Mouse (Mus musculus) G1E (cell line): ENCODE measurements around the gene Dpagt1.

Experiments
- CTCF ChIP-seq: IDR thresholded peaks from 2 replicates; pipeline ENCODE4 v1.5.1; 2012; ENCODE audit warnings: low read depth, low read length, inconsistent platforms, mixed read lengths
- GATA2 ChIP-seq: IDR thresholded peaks from 2 replicates; pipeline ENCODE4 v1.6.1; 2012; ENCODE audit warnings: low read depth, low read length, inconsistent platforms, borderline replicate concordance
- POLR2AphosphoS5 ChIP-seq: IDR thresholded peaks from 2 replicates; pipeline ENCODE4 v1.6.1; 2012; ENCODE audit warnings: low read depth, low read length, inconsistent platforms; ENCODE audit not compliant: insufficient replicate concordance

DNA sequence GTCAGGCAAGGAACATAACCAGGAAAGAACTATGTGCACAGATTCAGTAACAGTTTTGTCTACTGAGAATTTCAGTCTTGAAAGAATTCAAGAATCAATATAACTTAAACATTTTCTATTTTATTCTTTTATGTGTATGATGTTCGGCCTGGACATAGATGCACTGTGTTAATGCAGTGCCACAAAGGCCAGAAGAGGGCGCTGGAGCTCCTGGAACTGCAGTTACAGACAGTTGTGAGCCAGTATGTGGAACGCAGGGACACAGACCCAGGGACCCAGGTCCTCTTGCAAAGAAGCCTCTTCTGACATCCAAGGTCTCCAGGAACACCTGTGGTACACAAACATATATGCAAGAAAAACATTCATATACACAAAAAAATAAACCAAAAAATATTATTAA is 38.7 kb downstream of the Dpagt1 start:
- TF ChIP-seq CTCF: no peak
- no peak for TF ChIP-seq POLR2AphosphoS5
- no peak for TF ChIP-seq GATA2
